Mouse (Mus musculus) spleen, postnatal 14 days (tissue): ENCODE results near the gene Nxf1.
"Not testable (repeated sequence)": the region's sequence is repeated elsewhere in the genome, so short reads cannot be mapped to it uniquely, and the experiment has no call there.

Experiments used
- DNase-seq, 2 experiments: peaks; one replicate each; pipeline ENCODE4 v3.0.0; 2021 to 2022; ENCODE audit warnings: low spot score in 2 of 2

Gene Nxf1

GRCm38 (mm10) chr19:8724392-8724791, 32.5 kb upstream of the Nxf1 start:
- DNase-seq = no peak

- no peak for DNase-seq
These were observed 31.7 kb upstream of the Nxf1 start for GRCm38 (mm10) chr19:8725081-8725613.

GRCm38 (mm10) chr19:8726609-8727390, 30.1 kb upstream of the Nxf1 start:
- no peak for DNase-seq

GRCm38 (mm10) chr19:8727495-8728114, 29.3 kb upstream of the Nxf1 start:
- DNase-seq = no peak

- not testable (repeated sequence) for DNase-seq
These were observed 28.4 kb upstream of the Nxf1 start for GRCm38 (mm10) chr19:8728335-8729099.

- no peak for DNase-seq
These were observed 22.5 kb upstream of the Nxf1 start for GRCm38 (mm10) chr19:8734334-8734733.

- DNase-seq = peak; percentile 75 to 90
These were observed 21.3 kb upstream of the Nxf1 start, which contains the start of gene Wdr74 for GRCm38 (mm10) chr19:8735389-8736159. Gene Wdr74 (plus strand): TSS chr19:8735827.

GRCm38 (mm10) chr19:8736160-8736467, 20.8 kb upstream of the Nxf1 start:
- DNase-seq = no peak

GRCm38 (mm10) chr19:8738911-8739310, 18.0 kb upstream of the Nxf1 start:
- DNase-seq = no peak

- DNase-seq = no peak
These were observed 17.2 kb upstream of the Nxf1 start for GRCm38 (mm10) chr19:8739646-8740045.

GRCm38 (mm10) chr19:8740603-8741002, 16.3 kb upstream of the Nxf1 start, which contains the start of gene 1700092M07Rik:
Gene 1700092M07Rik (plus strand): TSS chr19:8740718.
- DNase-seq = no peak

GRCm38 (mm10) chr19:8741243-8741869, 15.5 kb upstream of the Nxf1 start, which contains the start of gene Stx5a:
Gene Stx5a (plus strand): TSS chr19:8741413.
- peak; percentile 85 to 90 for DNase-seq

GRCm38 (mm10) chr19:8742176-8742575, 14.7 kb upstream of the Nxf1 start:
- no peak for DNase-seq

- DNase-seq = no peak
These were observed 11.5 kb upstream of the Nxf1 start for GRCm38 (mm10) chr19:8745382-8745781.

GRCm38 (mm10) chr19:8747368-8747767, 9.5 kb upstream of the Nxf1 start:
- DNase-seq = no peak

- no peak for DNase-seq
These were observed 1.2 kb upstream of the Nxf1 start for GRCm38 (mm10) chr19:8755652-8756051.

- no peak for DNase-seq
These were observed 662 bp downstream of the Nxf1 start for GRCm38 (mm10) chr19:8757471-8757998.

GRCm38 (mm10) chr19:8758899-8759298, 2.0 kb downstream of the Nxf1 start:
- no peak for DNase-seq

GRCm38 (mm10) chr19:8760757-8761156, 3.9 kb downstream of the Nxf1 start:
- no peak for DNase-seq

- DNase-seq = no peak
These were observed 6.4 kb downstream of the Nxf1 start for GRCm38 (mm10) chr19:8763276-8763675.

GRCm38 (mm10) chr19:8765562-8765961, 8.7 kb downstream of the Nxf1 start:
- DNase-seq = no peak
